Mouse (Mus musculus): ENCODE measurements at regions not wholly inside any gene's neighbourhood (a gene's known extent, or its start where the extent isn't known, plus 50 kb on each side); places are given as distances from the start of the nearest gene placed in this dataset.

GRCm38 (mm10) chr1:44957125-44957524 is 354.2 kb upstream of the Col3a1 start:
- no peak overlapping the region for H3K27ac ChIP-seq
- no peaks in the 10 kb centered on the region for H3K9me3 ChIP-seq
- 0 out of 2 replicates have a peak, but pooled peaks cover 2% of the 10 kb centered on the region for H3K4me1 ChIP-seq
- H3K36me3 ChIP-seq = no peaks in the 10 kb centered on the region
- H3K27me3 ChIP-seq = no peaks in the 10 kb centered on the region
- no peak overlapping the region for H3K9ac ChIP-seq
- 29% methylated on average over 4 of the region's 4 CpGs for WGBS
- H3K4me2 ChIP-seq = no peak overlapping the region
- ATAC-seq (ENCODE audit: insufficient number of reproducible peaks, low FRiP score, low TSS enrichment, low read depth) = no peak
- H3K4me3 ChIP-seq = no peak overlapping the region

- Histone ChIP-seq H3K4me2 (no peak overlapping the region), H3K4me1 (peaks cover 5% of the 10 kb centered on the region; the same call in 1 of the 2 replicates), H3K36me3 (no peaks in the 10 kb centered on the region), H3K4me3 (no peak overlapping the region), H3K27me3 (no peaks in the 10 kb centered on the region), H3K9ac (no peak overlapping the region), H3K27ac (peak overlapping the region; percentile 38; the same call in 1 of the 2 replicates), H3K9me3 (no peaks in the 10 kb centered on the region)
- ATAC-seq (ENCODE audit: insufficient number of reproducible peaks, low FRiP score, low TSS enrichment, low read depth) = 0 out of 2 replicates have a peak, but pooled peaks have one; percentile 19
- WGBS = 44% methylated on average over 3 of the region's 3 CpGs
These were observed 324.2 kb upstream of the Col3a1 start for GRCm38 (mm10) chr1:44987171-44987570.

GRCm38 (mm10) chr1:45020516-45020915 is 290.8 kb upstream of the Col3a1 start:
- no peak for ATAC-seq (ENCODE audit: insufficient number of reproducible peaks, low FRiP score, low TSS enrichment, low read depth)
- H3K27ac ChIP-seq = 0 out of 2 replicates have a peak overlapping the region, but pooled peaks have one; percentile 8
- H3K4me2 ChIP-seq = no peak overlapping the region

GRCm38 (mm10) chr1:45021234-45021633 is 290.1 kb upstream of the Col3a1 start:
- Histone ChIP-seq H3K9ac (no peak overlapping the region), H3K4me1 (peaks cover 10% of the 10 kb centered on the region), H3K36me3 (no peaks in the 10 kb centered on the region), H3K4me2 (no peak overlapping the region), H3K27me3 (no peaks in the 10 kb centered on the region), H3K27ac (peak overlapping the region; percentile 6; the same call in 1 of the 2 replicates), H3K4me3 (no peak overlapping the region), H3K9me3 (no peaks in the 10 kb centered on the region)
- no peak for ATAC-seq (ENCODE audit: insufficient number of reproducible peaks, low FRiP score, low TSS enrichment, low read depth)
- 18% methylated on average over 2 of the region's 2 CpGs for WGBS

More at GRCm38 (mm10) chr1:45020516-45020915, 290.8 kb upstream of the Col3a1 start:
- Histone ChIP-seq H3K27me3 (no peaks in the 10 kb centered on the region), H3K9me3 (no peaks in the 10 kb centered on the region), H3K9ac (no peak overlapping the region), H3K36me3 (no peaks in the 10 kb centered on the region), H3K4me3 (no peak overlapping the region), H3K4me1 (peaks cover 10% of the 10 kb centered on the region)

- no peak overlapping the region for H3K4me3 ChIP-seq
- 61% methylated on average over 1 of the region's 1 CpGs for WGBS
- H3K27me3 ChIP-seq = no peaks in the 10 kb centered on the region
- ATAC-seq (ENCODE audit: insufficient number of reproducible peaks, low FRiP score, low TSS enrichment, low read depth) = no peak
- no peaks in the 10 kb centered on the region for H3K36me3 ChIP-seq
- H3K27ac ChIP-seq = peak overlapping the region; percentile 61
- peaks cover 10% of the 10 kb centered on the region for H3K4me1 ChIP-seq
- H3K4me2 ChIP-seq = no peak overlapping the region
- no peaks in the 10 kb centered on the region for H3K9me3 ChIP-seq
- no peak overlapping the region for H3K9ac ChIP-seq
These were observed 289.0 kb upstream of the Col3a1 start for GRCm38 (mm10) chr1:45022146-45022841.

- Histone ChIP-seq H3K4me2 (no peak overlapping the region), H3K36me3 (no peaks in the 10 kb centered on the region), H3K9ac (no peak overlapping the region), H3K9me3 (no peaks in the 10 kb centered on the region), H3K27me3 (no peaks in the 10 kb centered on the region), H3K27ac (no peak overlapping the region), H3K4me3 (no peak overlapping the region), H3K4me1 (peaks cover 10% of the 10 kb centered on the region)
- 44% methylated on average over 3 of the region's 3 CpGs for WGBS
- no peak for ATAC-seq (ENCODE audit: insufficient number of reproducible peaks, low FRiP score, low TSS enrichment, low read depth)
These were observed 288.0 kb upstream of the Col3a1 start for GRCm38 (mm10) chr1:45023336-45023735.

GRCm38 (mm10) chr1:45031436-45032027 is 279.8 kb upstream of the Col3a1 start:
- 0 out of 2 replicates have a peak, but pooled peaks cover 3% of the 10 kb centered on the region for H3K4me1 ChIP-seq
- H3K27ac ChIP-seq = no peak overlapping the region
- H3K4me2 ChIP-seq = no peak overlapping the region
- H3K36me3 ChIP-seq = no peaks in the 10 kb centered on the region
- H3K9ac ChIP-seq = no peak overlapping the region
- H3K27me3 ChIP-seq = no peaks in the 10 kb centered on the region
- ATAC-seq (ENCODE audit: insufficient number of reproducible peaks, low FRiP score, low TSS enrichment, low read depth) = peak; percentile 71; the same call in 1 of the 2 replicates
- WGBS = 26% methylated on average over 4 of the region's 4 CpGs
- no peak overlapping the region for H3K4me3 ChIP-seq
- H3K9me3 ChIP-seq = no peaks in the 10 kb centered on the region

GRCm38 (mm10) chr1:45033343-45033742 is 278.0 kb upstream of the Col3a1 start:
- 0 out of 2 replicates have a peak, but pooled peaks cover 3% of the 10 kb centered on the region for H3K4me1 ChIP-seq
- no peaks in the 10 kb centered on the region for H3K27me3 ChIP-seq
- no peak overlapping the region for H3K9ac ChIP-seq
- no peak overlapping the region for H3K4me3 ChIP-seq
- 70% methylated on average over 7 of the region's 7 CpGs for WGBS
- H3K9me3 ChIP-seq = no peaks in the 10 kb centered on the region
- ATAC-seq (ENCODE audit: insufficient number of reproducible peaks, low FRiP score, low TSS enrichment, low read depth) = no peak
- no peak overlapping the region for H3K4me2 ChIP-seq
- H3K36me3 ChIP-seq = no peaks in the 10 kb centered on the region
- H3K27ac ChIP-seq = no peak overlapping the region

- Histone ChIP-seq H3K4me2 (no peak overlapping the region), H3K4me1 (no peaks in the 10 kb centered on the region), H3K36me3 (no peaks in the 10 kb centered on the region), H3K27ac (no peak overlapping the region), H3K27me3 (no peaks in the 10 kb centered on the region), H3K9ac (no peak overlapping the region), H3K9me3 (no peaks in the 10 kb centered on the region), H3K4me3 (no peak overlapping the region)
- no peak for ATAC-seq (ENCODE audit: insufficient number of reproducible peaks, low FRiP score, low TSS enrichment, low read depth)
- WGBS = 93% methylated on average over 1 of the region's 1 CpGs
These were observed 270.0 kb upstream of the Col3a1 start for GRCm38 (mm10) chr1:45041328-45041727.

- Histone ChIP-seq H3K27me3 (no peaks in the 10 kb centered on the region), H3K4me1 (no peaks in the 10 kb centered on the region), H3K9me3 (no peaks in the 10 kb centered on the region), H3K4me3 (no peak overlapping the region), H3K27ac (peak overlapping the region; percentile 38), H3K9ac (no peak overlapping the region), H3K4me2 (no peak overlapping the region), H3K36me3 (no peaks in the 10 kb centered on the region)
- no peak for ATAC-seq (ENCODE audit: insufficient number of reproducible peaks, low FRiP score, low TSS enrichment, low read depth)
These were observed 269.5 kb upstream of the Col3a1 start for GRCm38 (mm10) chr1:45041815-45042214.

- Histone ChIP-seq H3K4me1 (no peaks in the 10 kb centered on the region), H3K9ac (no peak overlapping the region), H3K4me2 (no peak overlapping the region), H3K27me3 (no peaks in the 10 kb centered on the region), H3K4me3 (no peak overlapping the region), H3K9me3 (no peaks in the 10 kb centered on the region), H3K36me3 (no peaks in the 10 kb centered on the region), H3K27ac (peak overlapping the region; percentile 81)
- ATAC-seq (ENCODE audit: insufficient number of reproducible peaks, low FRiP score, low TSS enrichment, low read depth) = peak; percentile 92
These were observed 268.0 kb upstream of the Col3a1 start for GRCm38 (mm10) chr1:45043245-45043926.
